Mouse (Mus musculus) thymus, adult 2 months (tissue): ENCODE results near the gene Hoxa6.

ENCODE experiments used
- CTCF ChIP-seq: fragments of 200-500 bp; IDR thresholded peaks from 2 replicates; pipeline ENCODE4 v1.5.1; 2012; ENCODE audit warnings: mild to moderate bottlenecking, control low read depth, low read length, moderate library complexity, borderline replicate concordance; ENCODE audit not compliant: control insufficient read depth, poor library complexity, insufficient read depth; ENCODE audit errors: extremely low read depth
- POLR2A ChIP-seq: fragments of 200-500 bp; IDR thresholded peaks from 2 replicates; pipeline ENCODE4 v1.6.1; 2012; ENCODE audit warnings: mild to moderate bottlenecking, low read length, control low read depth, moderate library complexity; ENCODE audit not compliant: control insufficient read depth, poor library complexity, insufficient read depth; ENCODE audit errors: extremely low read depth

DNA sequence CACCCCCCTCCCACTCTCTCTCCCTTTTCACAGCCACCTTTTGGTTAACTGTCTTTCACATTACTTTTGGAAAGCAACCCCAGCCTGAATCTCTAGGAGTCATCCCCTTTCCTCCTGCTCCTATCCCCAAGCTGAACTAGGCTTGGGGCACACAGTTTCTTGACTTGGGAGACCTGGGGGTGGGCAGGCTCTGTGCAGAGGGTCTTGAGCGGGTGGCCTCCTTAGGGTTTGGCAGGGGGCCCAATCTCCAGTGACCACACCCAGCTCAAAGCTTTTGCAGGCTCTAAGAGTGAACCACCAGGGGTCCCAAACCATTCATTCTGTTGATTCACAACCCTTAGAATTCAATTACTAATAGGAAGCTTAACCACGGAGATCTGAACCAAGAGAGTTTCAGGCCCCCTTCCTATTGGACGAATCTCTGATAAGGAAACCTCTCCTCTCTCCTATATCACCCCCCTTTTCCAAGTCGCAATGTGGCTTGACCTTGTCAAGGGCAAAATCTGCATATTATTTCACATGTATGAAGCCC lies 34.3 kb upstream of the Hoxa6 start:
- TF ChIP-seq CTCF (no peak), POLR2A (no peak)
